Comparison of ENCODE assay signal across 13 mouse cellular contexts in genomic region chr6:85252251-85253058, GRCm38 (mm10).
DNase-seq lines count a peak whose midpoint lies in the region; ATAC-seq and TF ChIP-seq lines count a peak whose summit lies in the region.
"Had no signal": no experiment of that assay in that cellular context is flagged by ENCODE, and none has a peak within 500 bp of the region (broad histone marks: within the 10 kb centered on the region; RNA-seq: fewer than 3 reads in every experiment).

No protein-coding gene starts in this region.

- H3K27ac ChIP-seq in heart, adult 2 months, result peak overlapping the region; percentile 23
- no peak overlapping the region for H3K27ac ChIP-seq in neural tube, embryonic 15.5 days (replicated peaks)
- no peak overlapping the region for H3K27ac ChIP-seq in intestine, embryonic 16.5 days (ENCODE audit: low read length)

- H3K79me2 ChIP-seq in heart, adult 2 months (replicated peaks; ENCODE audit: control insufficient read depth, insufficient read depth, low read length), result no peaks in the 10 kb centered on the region

- no peaks in the 10 kb centered on the region for H3K9me3 ChIP-seq in neural tube, embryonic 15.5 days (replicated peaks)
- H3K9me3 ChIP-seq in intestine, embryonic 16.5 days (ENCODE audit: control insufficient read depth, low read length), result no peaks in the 10 kb centered on the region
- H3K9me3 ChIP-seq: G1E had no signal

- no peak for TF ChIP-seq CTCF in heart, adult 2 months (IDR thresholded peaks at IDR 0.05)

- peaks cover 8% of the 10 kb centered on the region for H3K4me1 ChIP-seq in heart, adult 2 months (ENCODE audit: control insufficient read depth, insufficient read depth, low read length)
- H3K4me1 ChIP-seq in neural tube, embryonic 15.5 days, result peaks cover 10% of the 10 kb centered on the region
- H3K4me1 ChIP-seq in intestine, embryonic 16.5 days (ENCODE audit: control insufficient read depth, insufficient read depth, low read length), result peaks cover 5% of the 10 kb centered on the region; the same call in 1 of the 2 replicates

- H3K9ac ChIP-seq in heart, adult 2 months (ENCODE audit: low read depth, low read length), result no peak overlapping the region
- no peak overlapping the region for H3K9ac ChIP-seq in neural tube, embryonic 15.5 days (replicated peaks)
- no peak overlapping the region for H3K9ac ChIP-seq in intestine, embryonic 16.5 days (ENCODE audit: low read depth, low read length)

- no peak overlapping the region for H3K4me2 ChIP-seq in neural tube, embryonic 15.5 days
- H3K4me2 ChIP-seq in intestine, embryonic 16.5 days (ENCODE audit: low read depth, low read length), result no peak overlapping the region
- H3K4me2 ChIP-seq: heart, embryonic 11.5 days had no signal

- no peak for DNase-seq in heart, adult 2 months
- DNase-seq in heart, adult 9 months (ENCODE audit: low spot score in 2 of 2), result no peak
- DNase-seq in ovary, postnatal 36 days (ENCODE audit: low spot score), result peak; percentile 2
- no peak for DNase-seq in ovary, postnatal 14 days (ENCODE audit: low spot score)
- peak; percentile 90 for DNase-seq in kidney, adult 9 months
- no peak for DNase-seq in thymus, postnatal 14 days
- DNase-seq: cerebellum, postnatal 14 days; liver had no signal

- no peaks in the 10 kb centered on the region for H3K36me3 ChIP-seq in heart, adult 2 months (ENCODE audit: control insufficient read depth, insufficient read depth, low read length)
- no peaks in the 10 kb centered on the region for H3K36me3 ChIP-seq in neural tube, embryonic 15.5 days
- no peaks in the 10 kb centered on the region for H3K36me3 ChIP-seq in intestine, embryonic 16.5 days (ENCODE audit: control insufficient read depth, insufficient read depth, low read length)
- H3K36me3 ChIP-seq: G1E had no signal

- no peak overlapping the region for H3K4me3 ChIP-seq in heart, adult 2 months
- no peak overlapping the region for H3K4me3 ChIP-seq in neural tube, embryonic 15.5 days (replicated peaks)
- no peak overlapping the region for H3K4me3 ChIP-seq in intestine, embryonic 16.5 days (ENCODE audit: low read length)
- H3K4me3 ChIP-seq: left cerebral cortex, adult 2 months had no signal

- TF ChIP-seq EP300 in heart, adult 2 months (IDR thresholded peaks at IDR 0.05; ENCODE audit: insufficient read depth, low read depth, low read length), result no peak

- no peaks in the 10 kb centered on the region for H3K27me3 ChIP-seq in heart, adult 2 months (ENCODE audit: control insufficient read depth, insufficient read depth, low read length)
- no peaks in the 10 kb centered on the region for H3K27me3 ChIP-seq in neural tube, embryonic 15.5 days (replicated peaks)
- no peaks in the 10 kb centered on the region for H3K27me3 ChIP-seq in intestine, embryonic 16.5 days (replicated peaks; ENCODE audit: control insufficient read depth, insufficient read depth, low read length)

- TF ChIP-seq POLR2A in heart, adult 2 months (IDR thresholded peaks at IDR 0.05; ENCODE audit: insufficient read depth, low read depth, low read length), result no peak

- ATAC-seq in neural tube, embryonic 15.5 days (ENCODE audit: low FRiP score), result 0 out of 2 replicates have a peak, but pooled peaks have one; percentile 30
- ATAC-seq in intestine, embryonic 16.5 days, result no peak

- 89% methylated on average over 17 of the region's 17 CpGs for WGBS in heart, adult 2 months
- WGBS in neural tube, embryonic 15.5 days, result 50% methylated on average over 17 of the region's 17 CpGs
- WGBS in intestine, embryonic 16.5 days, result 78% methylated on average over 17 of the region's 17 CpGs

- intact Hi-C loops in heart, adult 2 months (cut with DNase I), result no loop called here

Comparison
In these comparisons a context has a peak if more than half of its experiments do, and no peak if none do; other contexts are left out.
1. DNase-seq: peak in ovary, postnatal 36 days (single experiment) and kidney, adult 9 months (single experiment); none in heart, adult 2 months (0 of 2), heart, adult 9 months (0 of 2), ovary, postnatal 14 days (single experiment) and thymus, postnatal 14 days (single experiment).